Mouse (Mus musculus): ENCODE results near the gene Cdh20.

- TF ChIP-seq TAL1 (IDR thresholded peaks at IDR 0.05; ENCODE audit: low read length) (no peak), GATA1 (IDR thresholded peaks at IDR 0.05; ENCODE audit: low read length) (no peak)
Measured at GRCm38 (mm10) chr1:104936966-104937365, 168.6 kb downstream of the Cdh20 start.
